Mouse (Mus musculus) gastrocnemius, adult 2 months (tissue): ENCODE measurements at regions not wholly inside any gene's neighbourhood (a gene's known extent, or its start where the extent isn't known, plus 50 kb on each side); places are given as distances from the start of the nearest gene placed in this dataset.
"Not testable (repeated sequence)": the region's sequence is repeated elsewhere in the genome, so short reads cannot be mapped to it uniquely, and the experiment has no call there.

ENCODE experiments used
- DNase-seq: peaks from one replicate; pipeline ENCODE4 v3.0.0; 2022
- H3K27ac ChIP-seq: fragments of 200-600 bp; 2 replicates; pipeline ENCODE4 v1.8.1; 2022; ENCODE audit warnings: mild to moderate bottlenecking
- H3K4me3 ChIP-seq: fragments of 200-600 bp; 2 replicates; pipeline ENCODE4 v1.8.1; 2022; ENCODE audit warnings: mild to moderate bottlenecking, moderate library complexity
- CTCF ChIP-seq: fragments of 200-600 bp; IDR thresholded peaks from 2 replicates; pipeline ENCODE4 v1.8.1; 2022; ENCODE audit warnings: antibody characterized with exemption, mild to moderate bottlenecking, moderate library complexity
- intact Hi-C: fragments of 180-260 bp; cut with DNase I; formaldehyde crosslinking; loops from one replicate; pipeline ENCODE4 v1.15.1; 2025

GRCm38 (mm10) chr3:8141664-8142084 lies 1468.2 kb downstream of the Zfp704 start:
- no peak for DNase-seq
- no peak for TF ChIP-seq CTCF
- intact Hi-C loops: no loop called here
- Histone ChIP-seq H3K27ac (no peak overlapping the region), H3K4me3 (no peak overlapping the region)

DNA sequence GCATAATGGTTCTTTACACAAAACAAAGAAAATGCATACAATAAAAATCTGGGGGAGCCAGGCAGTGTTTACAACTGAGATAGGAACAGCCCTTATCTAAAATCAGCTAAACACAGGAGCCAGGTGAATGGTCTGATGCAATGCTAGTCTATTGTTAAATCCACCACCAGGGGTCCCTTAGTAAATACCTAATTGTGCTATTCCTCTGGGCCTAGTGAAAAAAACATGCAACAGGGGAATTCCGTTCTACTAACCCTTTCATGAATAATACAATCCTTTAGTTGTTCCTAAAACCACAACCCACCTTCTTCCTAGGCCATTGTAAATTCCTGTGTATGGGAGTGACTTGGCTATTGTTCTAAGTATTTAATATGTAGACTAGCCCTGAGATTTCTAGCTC lies 1486.2 kb downstream of the Zfp704 start:
- H3K27ac ChIP-seq, DNase-seq, H3K4me3 ChIP-seq, intact Hi-C loops: not testable (repeated sequence)

DNA sequence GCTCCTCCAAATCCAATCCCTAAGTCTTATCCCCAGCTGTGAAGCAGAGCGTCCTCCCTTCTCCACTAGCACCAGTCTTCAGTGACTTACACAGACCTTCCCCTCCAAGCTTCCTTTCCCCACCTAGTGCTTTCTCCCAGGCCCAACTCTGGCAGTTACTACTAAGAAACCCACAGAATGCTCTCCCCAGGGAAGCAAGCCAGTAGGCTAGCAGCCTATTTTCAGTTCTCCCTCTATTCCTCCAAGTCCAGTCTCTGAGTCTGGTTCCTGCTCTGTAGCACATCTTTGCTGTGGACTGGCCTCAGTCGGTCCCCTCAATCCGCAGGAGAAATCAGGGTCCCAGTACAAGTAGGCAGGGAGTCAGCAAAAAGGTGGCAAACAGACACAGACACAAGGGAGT lies 1486.7 kb downstream of the Zfp704 start:
- DNase-seq: no peak
- intact Hi-C loops: no loop called here
- Histone ChIP-seq H3K27ac (no peak overlapping the region), H3K4me3 (no peak overlapping the region)
- no peak for TF ChIP-seq CTCF

- Histone ChIP-seq H3K4me3 (no peak overlapping the region), H3K27ac (no peak overlapping the region)
- TF ChIP-seq CTCF: no peak
- intact Hi-C loops: no loop called here
- DNase-seq: no peak
These were observed 1478.0 kb upstream of the 1700008P02Rik start for GRCm38 (mm10) chr3:8098291-8098690.

DNA sequence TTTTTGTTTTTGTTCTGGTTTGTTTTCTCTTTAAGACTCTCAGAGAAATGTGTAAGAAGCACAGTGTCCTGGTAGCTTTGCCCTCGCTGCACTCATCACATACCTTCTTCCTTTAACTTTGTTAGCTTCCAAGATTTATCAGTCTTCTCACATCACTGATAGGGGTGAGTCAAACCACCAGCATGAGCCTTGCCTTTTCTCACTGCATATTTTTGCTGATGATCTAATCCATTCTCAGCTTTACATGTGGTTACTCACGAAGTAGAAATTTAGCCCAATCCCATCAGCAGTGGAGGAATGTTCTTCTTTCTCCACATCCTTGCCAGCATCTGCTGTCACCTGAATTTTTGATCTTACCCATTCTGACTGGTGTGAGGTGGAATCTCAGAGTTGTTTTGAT lies 1464.5 kb upstream of the 1700008P02Rik start:
- DNase-seq: no peak
- H3K4me3 ChIP-seq: no peak overlapping the region
- intact Hi-C loops: no loop called here

GRCm38 (mm10) chr3:8053711-8054110 lies 1433.5 kb upstream of the 1700008P02Rik start:
- Histone ChIP-seq H3K4me3 (no peak overlapping the region), H3K27ac (no peak overlapping the region)
- intact Hi-C loops: no loop called here
- TF ChIP-seq CTCF: no peak
- DNase-seq: peak; percentile 15

More for the DNA sequence above, 1464.5 kb upstream of the 1700008P02Rik start:
- TF ChIP-seq CTCF: no peak
- no peak overlapping the region for H3K27ac ChIP-seq

DNA sequence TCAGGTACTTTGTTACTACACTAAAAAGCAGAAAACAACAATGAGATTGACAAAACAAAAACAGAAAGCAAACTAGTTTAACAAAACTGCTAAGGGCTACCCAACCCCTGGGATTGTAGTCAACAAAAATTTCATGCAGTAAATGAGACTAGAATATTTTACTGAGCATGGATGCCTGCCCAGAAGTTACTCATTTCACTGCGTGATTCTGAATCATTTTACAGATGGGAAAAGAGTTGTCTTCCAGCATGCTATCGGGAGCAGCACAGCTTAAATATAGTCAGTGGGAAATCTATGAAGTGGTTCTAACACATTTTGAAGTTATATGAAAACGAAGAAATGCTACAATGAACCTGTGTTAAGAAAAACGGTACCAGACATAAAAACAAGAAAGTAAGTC lies 1430.9 kb upstream of the 1700008P02Rik start:
- intact Hi-C loops: no loop called here
- no peak overlapping the region for H3K27ac ChIP-seq
- no peak for TF ChIP-seq CTCF
- DNase-seq: no peak
- no peak overlapping the region for H3K4me3 ChIP-seq

- H3K4me3 ChIP-seq: no peak overlapping the region
- no peak overlapping the region for H3K27ac ChIP-seq
- no peak for TF ChIP-seq CTCF
- DNase-seq: no peak
- intact Hi-C loops: no loop called here
These were observed 1429.5 kb upstream of the 1700008P02Rik start for GRCm38 (mm10) chr3:8049706-8050105.

DNA sequence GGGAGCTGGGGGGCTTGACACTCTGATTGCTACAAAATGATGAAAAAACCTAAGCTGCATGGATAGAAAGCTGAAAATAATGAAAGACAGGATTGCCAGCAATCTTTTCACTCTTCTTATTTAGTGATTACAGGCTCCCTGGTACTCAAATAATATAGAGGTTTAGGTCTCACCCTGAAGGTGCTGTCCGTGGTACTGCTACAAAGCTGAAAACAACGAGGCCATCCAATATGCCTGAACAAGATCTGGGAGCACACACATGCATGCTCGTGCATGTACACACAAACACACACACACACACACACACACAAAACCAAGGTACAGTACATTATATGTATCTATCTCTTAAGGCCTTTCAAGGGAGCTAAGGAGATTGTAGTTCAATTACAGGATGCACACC lies 1426.1 kb upstream of the 1700008P02Rik start:
- intact Hi-C loops: no loop called here
- DNase-seq: no peak
- H3K4me3 ChIP-seq: no peak overlapping the region
- no peak overlapping the region for H3K27ac ChIP-seq
- TF ChIP-seq CTCF: no peak

DNA sequence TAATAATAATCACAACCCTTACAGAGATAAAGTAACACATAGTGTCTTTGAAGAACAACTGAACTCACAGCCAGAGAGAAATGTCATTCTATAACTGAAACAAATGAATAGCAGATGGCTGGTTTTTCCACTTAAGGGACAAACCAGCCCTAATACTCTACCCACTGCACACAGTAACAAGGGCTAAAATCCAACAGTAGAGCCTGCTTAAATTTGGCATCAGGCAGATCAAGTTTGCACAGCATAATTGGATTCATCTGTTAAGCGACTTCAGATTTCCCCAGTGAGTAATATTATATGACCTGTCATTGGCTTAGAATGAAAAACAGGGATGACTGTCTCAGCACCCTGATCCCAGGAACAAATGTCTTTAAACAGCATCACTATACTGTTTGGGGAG lies 1416.5 kb upstream of the 1700008P02Rik start:
- intact Hi-C loops: no loop called here
- TF ChIP-seq CTCF: no peak
- DNase-seq: no peak
- no peak overlapping the region for H3K4me3 ChIP-seq
- no peak overlapping the region for H3K27ac ChIP-seq

- intact Hi-C loops: no loop called here
- no peak for DNase-seq
- Histone ChIP-seq H3K27ac (no peak overlapping the region), H3K4me3 (no peak overlapping the region)
- no peak for TF ChIP-seq CTCF
These were observed 1415.0 kb upstream of the 1700008P02Rik start for GRCm38 (mm10) chr3:8035091-8035729.

GRCm38 (mm10) chr3:8026325-8027017 lies 1406.2 kb upstream of the 1700008P02Rik start:
- H3K27ac ChIP-seq: no peak overlapping the region
- TF ChIP-seq CTCF: no peak

GRCm38 (mm10) chr3:8022654-8023053 lies 1402.4 kb upstream of the 1700008P02Rik start:
- Histone ChIP-seq H3K27ac (no peak overlapping the region), H3K4me3 (no peak overlapping the region)
- no peak for DNase-seq
- TF ChIP-seq CTCF: no peak
- intact Hi-C loops: no loop called here

More at GRCm38 (mm10) chr3:8026325-8027017, 1406.2 kb upstream of the 1700008P02Rik start:
- intact Hi-C loops: no loop called here
- no peak overlapping the region for H3K4me3 ChIP-seq
- no peak for DNase-seq

GRCm38 (mm10) chr3:8017489-8017888 lies 1397.2 kb upstream of the 1700008P02Rik start:
- no peak for DNase-seq
- H3K4me3 ChIP-seq: no peak overlapping the region
- no peak for TF ChIP-seq CTCF
- intact Hi-C loops: no loop called here
- no peak overlapping the region for H3K27ac ChIP-seq
